Mouse (Mus musculus) spleen, adult 12 weeks (tissue): ENCODE measurements around the gene Dync1li1.

ENCODE experiments used
- DNase-seq: peaks from one replicate; pipeline ENCODE4 v3.0.0; 2022; ENCODE audit warnings: low spot score

Dync1li1 gene

GRCm38 (mm10) chr9:114768066-114768465, 79.5 kb downstream of the Dync1li1 start:
- no peak for DNase-seq

GRCm38 (mm10) chr9:114770224-114770623, 81.6 kb downstream of the Dync1li1 start:
- no peak for DNase-seq

GRCm38 (mm10) chr9:114771565-114771964, 83.0 kb downstream of the Dync1li1 start:
- DNase-seq, result no peak
